Mouse (Mus musculus): Measurements from ENCODE around the gene Vsx1. TPM values are rescaled to one million over a fixed set of nuclear protein-coding genes. Genes with fewer than 3 reads are reported as not detected.
A peak's percentile ranks its signal among the peaks of the same experiment; 100 is the strongest.

Gene Vsx1
- polyA plus RNA-seq, 2 experiments: not detected

- peaks cover 2 to 12% of the 10 kb centered on the region in 2 experiments for H3K4me1 ChIP-seq (replicated peaks; ENCODE audit: control insufficient read depth in 2 of 2, insufficient read depth in 2 of 2, low read length in 1 of 2)
- no peak overlapping the region for H3K4me2 ChIP-seq (ENCODE audit: low read depth)
- TF ChIP-seq EP300 (IDR thresholded peaks at IDR 0.05; ENCODE audit: low read depth) (0 out of 2 replicates have a peak, but pooled peaks have one; percentile 12), CTCF (IDR thresholded peaks at IDR 0.05; ENCODE audit: low read depth) (no peak)
- no peaks in the 10 kb centered on the region for H3K27me3 ChIP-seq (ENCODE audit: control insufficient read depth, insufficient read depth, low read length)
- no peak for ATAC-seq (ENCODE audit: insufficient read depth)
- no peak for DNase-seq (ENCODE audit: low read depth in 3 of 3, low spot score in 3 of 3)
- H3K9ac ChIP-seq (replicated peaks): no peak overlapping the region
- H3K27ac ChIP-seq: no peak overlapping the region
- H3K9me3 ChIP-seq (ENCODE audit: control insufficient read depth, low read length): no peaks in the 10 kb centered on the region
- peaks cover 15% of the 10 kb centered on the region for H3K36me3 ChIP-seq (replicated peaks; ENCODE audit: control insufficient read depth, insufficient read depth, low read depth)
- H3K4me3 ChIP-seq (ENCODE audit: insufficient read depth in 1 of 2, low read depth in 2 of 2, low read length in 2 of 2): no peak overlapping the region
- WGBS (ENCODE audit: insufficient replicate concordance): 78% methylated on average over 4 of the region's 4 CpGs
These were observed 43.9 kb downstream of the Vsx1 start for GRCm38 (mm10) chr2:150645225-150645624.

GRCm38 (mm10) chr2:150643726-150644415 lies 45.3 kb downstream of the Vsx1 start:
- Histone ChIP-seq H3K36me3 (replicated peaks; ENCODE audit: control insufficient read depth, insufficient read depth, low read depth) (peaks cover 15% of the 10 kb centered on the region), H3K4me1 (replicated peaks; ENCODE audit: control insufficient read depth in 2 of 2, insufficient read depth in 2 of 2, low read length in 1 of 2) (peaks cover 4 to 14% of the 10 kb centered on the region in 2 experiments)
- 75% methylated on average over 8 of the region's 8 CpGs for WGBS (ENCODE audit: insufficient replicate concordance)

GRCm38 (mm10) chr2:150643166-150643565 lies 46.0 kb downstream of the Vsx1 start:
- Histone ChIP-seq H3K27me3 (ENCODE audit: control insufficient read depth, insufficient read depth, low read length) (no peaks in the 10 kb centered on the region), H3K27ac (no peak overlapping the region), H3K4me3 (ENCODE audit: insufficient read depth in 1 of 2, low read depth in 2 of 2, low read length in 2 of 2) (no peak overlapping the region), H3K4me1 (replicated peaks; ENCODE audit: control insufficient read depth in 2 of 2, insufficient read depth in 2 of 2, low read length in 1 of 2) (peaks cover 11 to 16% of the 10 kb centered on the region in 2 experiments), H3K9me3 (ENCODE audit: control insufficient read depth, low read length) (no peaks in the 10 kb centered on the region), H3K9ac (replicated peaks) (no peak overlapping the region), H3K36me3 (replicated peaks; ENCODE audit: control insufficient read depth, insufficient read depth, low read depth) (peaks cover 17% of the 10 kb centered on the region), H3K4me2 (ENCODE audit: low read depth) (no peak overlapping the region)
- DNase-seq (ENCODE audit: low read depth in 3 of 3, low spot score in 3 of 3) (no peak), ATAC-seq (ENCODE audit: insufficient read depth) (no peak)
- no peak for TF ChIP-seq EP300 (IDR thresholded peaks at IDR 0.05; ENCODE audit: low read depth)
- 50% methylated on average over 1 of the region's 1 CpGs for WGBS (ENCODE audit: insufficient replicate concordance)

More at GRCm38 (mm10) chr2:150643726-150644415, 45.3 kb downstream of the Vsx1 start:
- TF ChIP-seq CTCF (IDR thresholded peaks at IDR 0.05; ENCODE audit: low read depth) (no peak), EP300 (IDR thresholded peaks at IDR 0.05; ENCODE audit: low read depth) (no peak)
- Histone ChIP-seq H3K4me3 (ENCODE audit: insufficient read depth in 1 of 2, low read depth in 2 of 2, low read length in 2 of 2) (no peak overlapping the region), H3K4me2 (ENCODE audit: low read depth) (no peak overlapping the region), H3K9ac (replicated peaks) (no peak overlapping the region), H3K9me3 (ENCODE audit: control insufficient read depth, low read length) (no peaks in the 10 kb centered on the region), H3K27me3 (ENCODE audit: control insufficient read depth, insufficient read depth, low read length) (no peaks in the 10 kb centered on the region), H3K27ac (no peak overlapping the region)
- no peak for DNase-seq (ENCODE audit: low read depth in 3 of 3, low spot score in 3 of 3)
- peak; percentile 57 for ATAC-seq (ENCODE audit: insufficient read depth)

- Histone ChIP-seq H3K36me3 (replicated peaks; ENCODE audit: control insufficient read depth, insufficient read depth, low read depth) (peaks cover 48% of the 10 kb centered on the region), H3K4me1 (replicated peaks; ENCODE audit: control insufficient read depth in 2 of 2, insufficient read depth in 2 of 2, low read length in 1 of 2) (peaks cover 12 to 31% of the 10 kb centered on the region in 2 experiments), H3K9me3 (ENCODE audit: control insufficient read depth, low read length) (no peaks in the 10 kb centered on the region), H3K4me2 (ENCODE audit: low read depth) (no peak overlapping the region), H3K4me3 (ENCODE audit: insufficient read depth in 1 of 2, low read depth in 2 of 2, low read length in 2 of 2) (no peak overlapping the region), H3K9ac (replicated peaks) (0 out of 2 replicates have a peak overlapping the region, but pooled peaks have one; percentile 6), H3K27me3 (ENCODE audit: control insufficient read depth, insufficient read depth, low read length) (no peaks in the 10 kb centered on the region), H3K27ac (peak overlapping the region; percentile 31; the same call in 1 of the 2 replicates)
- peak in 2 of 3 experiments; percentile 7 to 31 for DNase-seq (ENCODE audit: low read depth in 3 of 3, low spot score in 3 of 3)
- 14% methylated on average over 2 of the region's 2 CpGs for WGBS (ENCODE audit: insufficient replicate concordance)
- peak; percentile 71 for ATAC-seq (ENCODE audit: insufficient read depth)
- TF ChIP-seq EP300 (IDR thresholded peaks at IDR 0.05; ENCODE audit: low read depth): no peak
- no peak for TF ChIP-seq CTCF (IDR thresholded peaks at IDR 0.05; ENCODE audit: low read depth)
These were observed 50.8 kb downstream of the Vsx1 start for GRCm38 (mm10) chr2:150638370-150638733.

- DNase-seq (ENCODE audit: low read depth in 3 of 3, low spot score in 3 of 3): no peak
- Histone ChIP-seq H3K4me3 (ENCODE audit: insufficient read depth in 1 of 2, low read depth in 2 of 2, low read length in 2 of 2) (no peak overlapping the region), H3K27ac (no peak overlapping the region), H3K9me3 (ENCODE audit: control insufficient read depth, low read length) (no peaks in the 10 kb centered on the region), H3K4me2 (ENCODE audit: low read depth) (no peak overlapping the region), H3K36me3 (replicated peaks; ENCODE audit: control insufficient read depth, insufficient read depth, low read depth) (peaks cover 50% of the 10 kb centered on the region), H3K9ac (replicated peaks) (no peak overlapping the region), H3K4me1 (replicated peaks; ENCODE audit: control insufficient read depth in 2 of 2, insufficient read depth in 2 of 2, low read length in 1 of 2) (peaks cover 12 to 31% of the 10 kb centered on the region in 2 experiments), H3K27me3 (ENCODE audit: control insufficient read depth, insufficient read depth, low read length) (no peaks in the 10 kb centered on the region)
- TF ChIP-seq CTCF (IDR thresholded peaks at IDR 0.05; ENCODE audit: low read depth): no peak
- ATAC-seq (ENCODE audit: insufficient read depth): no peak
- 74% methylated on average over 6 of the region's 6 CpGs for WGBS (ENCODE audit: insufficient replicate concordance)
These were observed 51.3 kb downstream of the Vsx1 start for GRCm38 (mm10) chr2:150637702-150638369.

Measured in liver, embryonic 14.5 days (tissue).